Mouse (Mus musculus): ENCODE results near the gene Mymx. TPM values are rescaled to one million over a fixed set of nuclear protein-coding genes. Genes with fewer than 3 reads are reported as not detected.

Gene Mymx
- 0.21 TPM in 1 of 2 replicates, not detected in the other for polyA plus RNA-seq (2014; fragmentation: Nextera tagmentation; extraction: Ambion mirVana)

- ATAC-seq (ENCODE audit: low FRiP score) = 0 out of 2 replicates have a peak, but pooled peaks have one; percentile 8
- H3K9ac ChIP-seq (ENCODE audit: low read length) = peak within 1 kb of the TSS; percentile 27; the same call in 1 of the 2 replicates
- no peak within 1 kb of the TSS for H3K4me3 ChIP-seq (ENCODE audit: low read depth, low read length)
These were observed at the start of gene Mymx for GRCm38 (mm10) chr17:45601877-45602304. Gene Mymx, minus strand, starts transcription at chr17:45602102.

GRCm38 (mm10) chr17:45644185-45644584, 42.3 kb upstream of the Mymx start:
- Histone ChIP-seq H3K9me3 (ENCODE audit: control insufficient read depth, low read length) (no peaks in the 10 kb centered on the region; the same call in 1 of the 2 replicates), H3K27me3 (ENCODE audit: control insufficient read depth, insufficient read depth, low read length) (no peaks in the 10 kb centered on the region), H3K4me1 (ENCODE audit: control insufficient read depth, insufficient read depth, low read length) (no peaks in the 10 kb centered on the region), H3K4me3 (ENCODE audit: low read depth, low read length) (no peak overlapping the region), H3K36me3 (ENCODE audit: control insufficient read depth, insufficient read depth, low read length) (no peaks in the 10 kb centered on the region), H3K27ac (ENCODE audit: low read depth, low read length) (no peak overlapping the region), H3K4me2 (no peak overlapping the region), H3K9ac (ENCODE audit: low read length) (no peak overlapping the region)
- WGBS = 91% methylated on average over 4 of the region's 4 CpGs
- ATAC-seq (ENCODE audit: low FRiP score) (no peak), DNase-seq (ENCODE audit: low spot score, missing footprints) (peak; percentile 78)

More at GRCm38 (mm10) chr17:45601877-45602304, at the start of gene Mymx:
- Histone ChIP-seq H3K27me3 (ENCODE audit: control insufficient read depth, insufficient read depth, low read length) (peaks cover 27% of the 10 kb centered on the region), H3K4me1 (ENCODE audit: control insufficient read depth, insufficient read depth, low read length) (peaks cover 14% of the 10 kb centered on the region), H3K27ac (ENCODE audit: low read depth, low read length) (no peak within 1 kb of the TSS), H3K4me2 (0 out of 2 replicates have a peak within 1 kb of the TSS, but pooled peaks have one; percentile 8), H3K36me3 (ENCODE audit: control insufficient read depth, insufficient read depth, low read length) (no peaks in the 10 kb centered on the region), H3K9me3 (ENCODE audit: control insufficient read depth, low read length) (no peaks in the 10 kb centered on the region)
- peak; percentile 90 for DNase-seq (ENCODE audit: low spot score, missing footprints)
- 31% methylated on average over 6 of the region's 6 CpGs for WGBS

- ATAC-seq (ENCODE audit: low FRiP score) (peak; percentile 27; the same call in 1 of the 2 replicates), DNase-seq (ENCODE audit: low spot score, missing footprints) (peak; percentile 93)
- H3K4me2 ChIP-seq = no peak overlapping the region
- H3K27me3 ChIP-seq (ENCODE audit: control insufficient read depth, insufficient read depth, low read length) = no peaks in the 10 kb centered on the region
- H3K36me3 ChIP-seq (ENCODE audit: control insufficient read depth, insufficient read depth, low read length) = no peaks in the 10 kb centered on the region
- WGBS = 22% methylated on average over 12 of the region's 12 CpGs
- no peak overlapping the region for H3K4me3 ChIP-seq (ENCODE audit: low read depth, low read length)
- no peaks in the 10 kb centered on the region; the same call in 1 of the 2 replicates for H3K9me3 ChIP-seq (ENCODE audit: control insufficient read depth, low read length)
- H3K9ac ChIP-seq (ENCODE audit: low read length) = no peak overlapping the region
- no peak overlapping the region for H3K27ac ChIP-seq (ENCODE audit: low read depth, low read length)
- no peaks in the 10 kb centered on the region for H3K4me1 ChIP-seq (ENCODE audit: control insufficient read depth, insufficient read depth, low read length)
These were observed 40.8 kb upstream of the Mymx start for GRCm38 (mm10) chr17:45642701-45643100.

GRCm38 (mm10) chr17:45641981-45642380, 40.1 kb upstream of the Mymx start:
- no peaks in the 10 kb centered on the region for H3K4me1 ChIP-seq (ENCODE audit: control insufficient read depth, insufficient read depth, low read length)
- H3K27me3 ChIP-seq (ENCODE audit: control insufficient read depth, insufficient read depth, low read length) = no peaks in the 10 kb centered on the region
- ATAC-seq (ENCODE audit: low FRiP score) (no peak), DNase-seq (ENCODE audit: low spot score, missing footprints) (no peak)
- H3K4me2 ChIP-seq = no peak overlapping the region
- no peaks in the 10 kb centered on the region; the same call in 1 of the 2 replicates for H3K9me3 ChIP-seq (ENCODE audit: control insufficient read depth, low read length)
- no peak overlapping the region for H3K4me3 ChIP-seq (ENCODE audit: low read depth, low read length)
- 89% methylated on average over 8 of the region's 8 CpGs for WGBS
- no peak overlapping the region for H3K27ac ChIP-seq (ENCODE audit: low read depth, low read length)
- no peaks in the 10 kb centered on the region for H3K36me3 ChIP-seq (ENCODE audit: control insufficient read depth, insufficient read depth, low read length)
- H3K9ac ChIP-seq (ENCODE audit: low read length) = no peak overlapping the region

GRCm38 (mm10) chr17:45638596-45639295, 36.8 kb upstream of the Mymx start:
- DNase-seq (ENCODE audit: low spot score, missing footprints) (peak; percentile 64), ATAC-seq (ENCODE audit: low FRiP score) (no peak)
- Histone ChIP-seq H3K4me2 (no peak overlapping the region), H3K27me3 (ENCODE audit: control insufficient read depth, insufficient read depth, low read length) (no peaks in the 10 kb centered on the region), H3K36me3 (ENCODE audit: control insufficient read depth, insufficient read depth, low read length) (no peaks in the 10 kb centered on the region), H3K27ac (ENCODE audit: low read depth, low read length) (no peak overlapping the region), H3K4me1 (ENCODE audit: control insufficient read depth, insufficient read depth, low read length) (no peaks in the 10 kb centered on the region), H3K9me3 (ENCODE audit: control insufficient read depth, low read length) (no peaks in the 10 kb centered on the region), H3K4me3 (ENCODE audit: low read depth, low read length) (no peak overlapping the region), H3K9ac (ENCODE audit: low read length) (no peak overlapping the region)
- 81% methylated on average over 16 of the region's 16 CpGs for WGBS

GRCm38 (mm10) chr17:45634033-45634432, 32.1 kb upstream of the Mymx start:
- Histone ChIP-seq H3K27ac (ENCODE audit: low read depth, low read length) (no peak overlapping the region), H3K9ac (ENCODE audit: low read length) (no peak overlapping the region), H3K4me3 (ENCODE audit: low read depth, low read length) (no peak overlapping the region), H3K27me3 (ENCODE audit: control insufficient read depth, insufficient read depth, low read length) (no peaks in the 10 kb centered on the region), H3K4me2 (no peak overlapping the region), H3K9me3 (ENCODE audit: control insufficient read depth, low read length) (no peaks in the 10 kb centered on the region), H3K4me1 (ENCODE audit: control insufficient read depth, insufficient read depth, low read length) (0 out of 2 replicates have a peak, but pooled peaks cover 4% of the 10 kb centered on the region), H3K36me3 (ENCODE audit: control insufficient read depth, insufficient read depth, low read length) (no peaks in the 10 kb centered on the region)
- ATAC-seq (ENCODE audit: low FRiP score) = no peak
- no peak for DNase-seq (ENCODE audit: low spot score, missing footprints)
- WGBS = 77% methylated on average over 5 of the region's 5 CpGs

- no peaks in the 10 kb centered on the region for H3K27me3 ChIP-seq (ENCODE audit: control insufficient read depth, insufficient read depth, low read length)
- 70% methylated on average over 6 of the region's 6 CpGs for whole genome bisulfite sequencing
- H3K4me3 ChIP-seq (ENCODE audit: low read depth, low read length) = no peak overlapping the region
- no peak overlapping the region for H3K27ac ChIP-seq (ENCODE audit: low read depth, low read length)
- no peaks in the 10 kb centered on the region for H3K9me3 ChIP-seq (ENCODE audit: control insufficient read depth, low read length)
- no peak overlapping the region for H3K4me2 ChIP-seq
- DNase-seq (ENCODE audit: low spot score, missing footprints) = no peak
- ATAC-seq (ENCODE audit: low FRiP score) = no peak
- H3K4me1 ChIP-seq (ENCODE audit: control insufficient read depth, insufficient read depth, low read length) = 0 out of 2 replicates have a peak, but pooled peaks cover 4% of the 10 kb centered on the region
- no peaks in the 10 kb centered on the region for H3K36me3 ChIP-seq (ENCODE audit: control insufficient read depth, insufficient read depth, low read length)
- no peak overlapping the region for H3K9ac ChIP-seq (ENCODE audit: low read length)
These were observed 30.0 kb upstream of the Mymx start for GRCm38 (mm10) chr17:45631940-45632339.

GRCm38 (mm10) chr17:45630992-45631391, 29.1 kb upstream of the Mymx start:
- DNase-seq (ENCODE audit: low spot score, missing footprints) (no peak), ATAC-seq (ENCODE audit: low FRiP score) (no peak)
- H3K27ac ChIP-seq (ENCODE audit: low read depth, low read length) = no peak overlapping the region
- H3K4me3 ChIP-seq (ENCODE audit: low read depth, low read length) = no peak overlapping the region
- H3K9me3 ChIP-seq (ENCODE audit: control insufficient read depth, low read length) = no peaks in the 10 kb centered on the region
- 0 out of 2 replicates have a peak, but pooled peaks cover 4% of the 10 kb centered on the region for H3K4me1 ChIP-seq (ENCODE audit: control insufficient read depth, insufficient read depth, low read length)
- no peak overlapping the region for H3K9ac ChIP-seq (ENCODE audit: low read length)
- 48% methylated on average over 3 of the region's 3 CpGs for WGBS
- peak overlapping the region; percentile 55 for H3K4me2 ChIP-seq
- H3K36me3 ChIP-seq (ENCODE audit: control insufficient read depth, insufficient read depth, low read length) = no peaks in the 10 kb centered on the region
- no peaks in the 10 kb centered on the region for H3K27me3 ChIP-seq (ENCODE audit: control insufficient read depth, insufficient read depth, low read length)
